Mouse (Mus musculus): Measurements from ENCODE around the gene Arl14.
A peak's percentile ranks its signal among the peaks of the same experiment; 100 is the strongest.
"Not testable (repeated sequence)": the region's sequence is repeated elsewhere in the genome, so short reads cannot be mapped to it uniquely, and the experiment has no call there.

Arl14 gene

GRCm38 (mm10) chr3:69213465-69213864 lies 8.8 kb upstream of the Arl14 start:
- no peak for DNase-seq (ENCODE audit: low read depth, low spot score)

GRCm38 (mm10) chr3:69214566-69214965 lies 7.7 kb upstream of the Arl14 start:
- DNase-seq (ENCODE audit: low read depth, low spot score): no peak

- no peak for DNase-seq (ENCODE audit: low read depth, low spot score)
Measured at GRCm38 (mm10) chr3:69222502-69222900, 282 bp downstream of the Arl14 start.

- DNase-seq (ENCODE audit: low read depth, low spot score): no peak
Measured at GRCm38 (mm10) chr3:69222987-69223386, 768 bp downstream of the Arl14 start.

- no peak for DNase-seq (ENCODE audit: low read depth, low spot score)
Measured at GRCm38 (mm10) chr3:69223666-69224065, 1.4 kb downstream of the Arl14 start.

GRCm38 (mm10) chr3:69225019-69225418 lies 2.8 kb downstream of the Arl14 start:
- DNase-seq (ENCODE audit: low read depth, low spot score): no peak

GRCm38 (mm10) chr3:69226496-69226895 lies 4.3 kb downstream of the Arl14 start:
- DNase-seq (ENCODE audit: low read depth, low spot score): no peak

GRCm38 (mm10) chr3:69228002-69228401 lies 5.8 kb downstream of the Arl14 start:
- DNase-seq (ENCODE audit: low read depth, low spot score): no peak

GRCm38 (mm10) chr3:69231522-69232138 lies 9.4 kb downstream of the Arl14 start:
- DNase-seq (ENCODE audit: low read depth, low spot score): no peak

- peak; percentile 16 for DNase-seq (ENCODE audit: low read depth, low spot score)
Measured at GRCm38 (mm10) chr3:69233552-69234189, 11.5 kb downstream of the Arl14 start.

GRCm38 (mm10) chr3:69234525-69234924 lies 12.3 kb downstream of the Arl14 start:
- no peak for DNase-seq (ENCODE audit: low read depth, low spot score)

GRCm38 (mm10) chr3:69235806-69236205 lies 13.6 kb downstream of the Arl14 start:
- DNase-seq (ENCODE audit: low read depth, low spot score): no peak

- DNase-seq (ENCODE audit: low read depth, low spot score): no peak
Measured at GRCm38 (mm10) chr3:69236491-69236890, 14.3 kb downstream of the Arl14 start.

GRCm38 (mm10) chr3:69238141-69238851 lies 16.1 kb downstream of the Arl14 start:
- DNase-seq (ENCODE audit: low read depth, low spot score): peak; percentile 54

- DNase-seq (ENCODE audit: low read depth, low spot score): no peak
Measured at GRCm38 (mm10) chr3:69239246-69239645, 17.0 kb downstream of the Arl14 start.

GRCm38 (mm10) chr3:69241020-69241419 lies 18.8 kb downstream of the Arl14 start:
- DNase-seq (ENCODE audit: low read depth, low spot score): no peak

- DNase-seq (ENCODE audit: low read depth, low spot score): no peak
Measured at GRCm38 (mm10) chr3:69253096-69253866, 31.1 kb downstream of the Arl14 start.

GRCm38 (mm10) chr3:69254676-69255075 lies 32.5 kb downstream of the Arl14 start:
- DNase-seq (ENCODE audit: low read depth, low spot score): no peak

- peak; percentile 47 for DNase-seq (ENCODE audit: low read depth, low spot score)
Measured at GRCm38 (mm10) chr3:69257049-69257699, 35.0 kb downstream of the Arl14 start.

- no peak for DNase-seq (ENCODE audit: low read depth, low spot score)
Measured at GRCm38 (mm10) chr3:69263010-69263643, 40.9 kb downstream of the Arl14 start.

- not testable (repeated sequence) for DNase-seq (ENCODE audit: low read depth, low spot score)
Measured at GRCm38 (mm10) chr3:69264299-69264698, 42.1 kb downstream of the Arl14 start.

Data from ES-CJ7 (cell line).